Mouse (Mus musculus) right cerebral cortex, adult 18-20 months (tissue): ENCODE measurements around the gene Rap1b.
A peak's percentile ranks its signal among the peaks of the same experiment; 100 is the strongest.
"Not testable (repeated sequence)": the region's sequence is repeated elsewhere in the genome, so short reads cannot be mapped to it uniquely, and the experiment has no call there.

Experiments used
- DNase-seq: peaks from one replicate; pipeline ENCODE4 v3.0.0; 2022; ENCODE audit warnings: mixed read lengths

Gene Rap1b

GRCm38 (mm10) chr10:117845597-117846259 lies at the start of gene Rap1b:
Gene Rap1b (minus strand): TSS chr10:117846035.
- DNase-seq, result peak; percentile 97

GRCm38 (mm10) chr10:117895186-117895585 lies 49.4 kb upstream of the Rap1b start:
- no peak for DNase-seq

- no peak for DNase-seq
Observed at GRCm38 (mm10) chr10:117894114-117895035, 48.5 kb upstream of the Rap1b start.

GRCm38 (mm10) chr10:117893128-117893527 lies 47.3 kb upstream of the Rap1b start:
- DNase-seq, result not testable (repeated sequence)

GRCm38 (mm10) chr10:117891327-117891726 lies 45.5 kb upstream of the Rap1b start:
- DNase-seq, result no peak

- no peak for DNase-seq
Observed at GRCm38 (mm10) chr10:117888822-117889221, 43.0 kb upstream of the Rap1b start.

GRCm38 (mm10) chr10:117885358-117885757 lies 39.5 kb upstream of the Rap1b start:
- no peak for DNase-seq

- no peak for DNase-seq
Observed at GRCm38 (mm10) chr10:117884760-117885159, 38.9 kb upstream of the Rap1b start.

GRCm38 (mm10) chr10:117883438-117883837 lies 37.6 kb upstream of the Rap1b start:
- DNase-seq, result no peak

- DNase-seq, result peak; percentile 59
Observed at GRCm38 (mm10) chr10:117878628-117879027, 32.8 kb upstream of the Rap1b start.

GRCm38 (mm10) chr10:117876801-117877200 lies 31.0 kb upstream of the Rap1b start:
- peak; percentile 44 for DNase-seq

- no peak for DNase-seq
Observed at GRCm38 (mm10) chr10:117876400-117876799, 30.6 kb upstream of the Rap1b start.

GRCm38 (mm10) chr10:117874936-117875335 lies 29.1 kb upstream of the Rap1b start:
- peak; percentile 82 for DNase-seq

GRCm38 (mm10) chr10:117873952-117874351 lies 28.1 kb upstream of the Rap1b start:
- DNase-seq, result no peak

- no peak for DNase-seq
Observed at GRCm38 (mm10) chr10:117872468-117872867, 26.6 kb upstream of the Rap1b start.

GRCm38 (mm10) chr10:117867301-117867700 lies 21.5 kb upstream of the Rap1b start:
- no peak for DNase-seq

GRCm38 (mm10) chr10:117866641-117867040 lies 20.8 kb upstream of the Rap1b start:
- no peak for DNase-seq

GRCm38 (mm10) chr10:117864695-117865094 lies 18.9 kb upstream of the Rap1b start:
- no peak for DNase-seq

GRCm38 (mm10) chr10:117864251-117864650 lies 18.4 kb upstream of the Rap1b start:
- DNase-seq, result no peak

- DNase-seq, result no peak
Observed at GRCm38 (mm10) chr10:117862014-117862580, 16.3 kb upstream of the Rap1b start.

GRCm38 (mm10) chr10:117860958-117861357 lies 15.1 kb upstream of the Rap1b start:
- DNase-seq, result no peak

- no peak for DNase-seq
Observed at GRCm38 (mm10) chr10:117860361-117860760, 14.5 kb upstream of the Rap1b start.

GRCm38 (mm10) chr10:117859800-117860199 lies 14.0 kb upstream of the Rap1b start:
- DNase-seq, result no peak

GRCm38 (mm10) chr10:117858241-117858640 lies 12.4 kb upstream of the Rap1b start:
- DNase-seq, result no peak
